Mouse (Mus musculus) ES-E14 (cell line): ENCODE data around the gene Caprin1.

Experiments used
- CHD2 ChIP-seq: IDR thresholded peaks from 2 replicates; pipeline ENCODE4 v1.6.1; 2014; ENCODE audit warnings: mild to moderate bottlenecking, low read depth, low read length, inconsistent platforms
- HCFC1 ChIP-seq: IDR thresholded peaks from 2 replicates; pipeline ENCODE4 v1.6.1; 2012; ENCODE audit warnings: low read length, inconsistent platforms, borderline replicate concordance; ENCODE audit not compliant: insufficient read depth
- MAFK ChIP-seq: IDR thresholded peaks from 2 replicates; pipeline ENCODE4 v1.6.1; 2014; ENCODE audit warnings: mild to moderate bottlenecking, low read depth, low read length, inconsistent platforms; ENCODE audit not compliant: insufficient read depth
- ZC3H11A ChIP-seq: IDR thresholded peaks from 2 replicates; pipeline ENCODE4 v1.6.1; 2012; ENCODE audit warnings: low read depth, mild to moderate bottlenecking, inconsistent platforms, low read length, borderline replicate concordance
- ZNF384 ChIP-seq: IDR thresholded peaks from 2 replicates; pipeline ENCODE4 v1.6.1; 2012; ENCODE audit warnings: low read depth, low read length, inconsistent platforms

- TF ChIP-seq ZNF384 (no peak), HCFC1 (no peak), MAFK (no peak), CHD2 (no peak), ZC3H11A (no peak)
These were observed 46.6 kb upstream of the Caprin1 start for GRCm38 (mm10) chr2:103844016-103844415.
